Mouse (Mus musculus): ENCODE data around the gene Dhx32. TPM values are rescaled to one million over a fixed set of nuclear protein-coding genes. Genes with fewer than 3 reads are reported as not detected.

Dhx32 gene
- polyA plus RNA-seq, 1 experiment = 20.8 TPM

- no peaks in the 10 kb centered on the region for H3K27me3 ChIP-seq (ENCODE audit: control insufficient read depth, insufficient read depth, low read length)
- no peak overlapping the region for H3K4me3 ChIP-seq (ENCODE audit: control insufficient read depth, insufficient read depth, low read length)
- WGBS = 84% methylated on average over 6 of the region's 6 CpGs
- H3K4me1 ChIP-seq (replicated peaks; ENCODE audit: control insufficient read depth, insufficient read depth, low read length) = peaks cover 2% of the 10 kb centered on the region
- no peak for TF ChIP-seq CTCF (IDR thresholded peaks at IDR 0.05; ENCODE audit: borderline replicate concordance, control insufficient read depth, extremely low read depth, insufficient read depth, low read length, poor library complexity)
- TF ChIP-seq POLR2A (IDR thresholded peaks at IDR 0.05; ENCODE audit: control insufficient read depth, extremely low read depth, insufficient read depth, low read length, poor library complexity) = no peak
- DNase-seq = no peak
- H3K36me3 ChIP-seq (ENCODE audit: control insufficient read depth, insufficient read depth, low read length) = no peaks in the 10 kb centered on the region
- no peak overlapping the region for H3K27ac ChIP-seq (ENCODE audit: control insufficient read depth, insufficient read depth, low read length)
These were observed 943 bp downstream of the Dhx32 start for GRCm38 (mm10) chr7:133781583-133781982.

GRCm38 (mm10) chr7:133776626-133776996 lies 5.9 kb downstream of the Dhx32 start, which contains the start of gene Fank1:
Gene Fank1 (plus strand): TSS chr7:133776861.
- Histone ChIP-seq H3K27ac (ENCODE audit: control insufficient read depth, insufficient read depth, low read length) (no peak within 1 kb of the TSS), H3K4me3 (ENCODE audit: control insufficient read depth, insufficient read depth, low read length) (peak within 1 kb of the TSS; percentile 87), H3K36me3 (ENCODE audit: control insufficient read depth, insufficient read depth, low read length) (no peaks in the 10 kb centered on the region), H3K27me3 (ENCODE audit: control insufficient read depth, insufficient read depth, low read length) (no peaks in the 10 kb centered on the region), H3K4me1 (replicated peaks; ENCODE audit: control insufficient read depth, insufficient read depth, low read length) (peaks cover 7% of the 10 kb centered on the region)
- TF ChIP-seq CTCF (IDR thresholded peaks at IDR 0.05; ENCODE audit: borderline replicate concordance, control insufficient read depth, extremely low read depth, insufficient read depth, low read length, poor library complexity) = no peak
- TF ChIP-seq POLR2A (IDR thresholded peaks at IDR 0.05; ENCODE audit: control insufficient read depth, extremely low read depth, insufficient read depth, low read length, poor library complexity) = peak; percentile 48
- DNase-seq = peak; percentile 89
- WGBS = under 1% methylated on average over 45 of the region's 45 CpGs

DNA sequence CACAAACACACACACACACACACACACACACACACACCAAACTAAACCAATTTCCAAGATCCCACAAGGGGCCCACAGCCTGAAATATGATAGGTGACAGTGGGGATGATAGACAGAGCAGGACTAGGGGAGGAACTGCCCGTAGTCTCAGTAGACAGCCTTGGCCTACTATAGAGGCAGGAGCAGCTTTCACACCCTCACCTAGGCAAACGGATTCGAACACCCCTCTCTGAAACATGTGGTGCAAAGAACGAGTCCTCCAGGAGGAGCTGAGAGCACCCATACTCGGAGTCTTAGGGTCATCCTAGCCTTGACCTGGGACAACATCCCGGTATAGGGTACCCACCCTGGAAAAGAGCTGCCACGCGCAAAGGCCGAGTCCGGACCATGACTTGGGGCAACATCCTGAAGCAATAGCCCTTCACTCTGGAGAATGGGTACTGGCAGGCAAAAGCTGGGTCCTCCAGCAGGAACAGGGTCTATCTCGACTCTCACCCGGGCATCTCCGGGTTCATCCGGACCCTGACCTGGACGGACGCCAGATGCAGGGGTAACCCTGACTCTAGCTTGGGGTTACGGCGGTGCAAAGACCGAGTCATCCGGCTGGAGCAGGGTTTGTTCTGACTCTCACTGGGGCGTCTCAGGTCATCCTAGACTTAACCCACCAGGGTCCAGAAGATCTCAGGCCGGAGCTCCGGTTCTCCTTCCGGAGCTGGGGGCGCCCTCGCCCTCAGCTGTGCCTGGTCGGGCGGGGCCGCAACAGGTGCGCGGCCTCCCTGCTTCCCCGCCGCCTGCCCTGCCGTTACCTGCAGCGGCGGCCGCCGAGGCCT lies 6.5 kb downstream of the Dhx32 start:
- H3K27me3 ChIP-seq (ENCODE audit: control insufficient read depth, insufficient read depth, low read length) = no peaks in the 10 kb centered on the region
- H3K4me3 ChIP-seq (ENCODE audit: control insufficient read depth, insufficient read depth, low read length) = peak overlapping the region; percentile 87
- 7% methylated on average over 37 of the region's 38 CpGs for WGBS
- TF ChIP-seq POLR2A (IDR thresholded peaks at IDR 0.05; ENCODE audit: control insufficient read depth, extremely low read depth, insufficient read depth, low read length, poor library complexity) (no peak; the same call in 1 of the 2 replicates), CTCF (IDR thresholded peaks at IDR 0.05; ENCODE audit: borderline replicate concordance, control insufficient read depth, extremely low read depth, insufficient read depth, low read length, poor library complexity) (peak; percentile 23; the same call in 1 of the 2 replicates)
- no peaks in the 10 kb centered on the region for H3K36me3 ChIP-seq (ENCODE audit: control insufficient read depth, insufficient read depth, low read length)
- DNase-seq = no peak
- H3K4me1 ChIP-seq (replicated peaks; ENCODE audit: control insufficient read depth, insufficient read depth, low read length) = peaks cover 7% of the 10 kb centered on the region
- H3K27ac ChIP-seq (ENCODE audit: control insufficient read depth, insufficient read depth, low read length) = no peak overlapping the region

DNA sequence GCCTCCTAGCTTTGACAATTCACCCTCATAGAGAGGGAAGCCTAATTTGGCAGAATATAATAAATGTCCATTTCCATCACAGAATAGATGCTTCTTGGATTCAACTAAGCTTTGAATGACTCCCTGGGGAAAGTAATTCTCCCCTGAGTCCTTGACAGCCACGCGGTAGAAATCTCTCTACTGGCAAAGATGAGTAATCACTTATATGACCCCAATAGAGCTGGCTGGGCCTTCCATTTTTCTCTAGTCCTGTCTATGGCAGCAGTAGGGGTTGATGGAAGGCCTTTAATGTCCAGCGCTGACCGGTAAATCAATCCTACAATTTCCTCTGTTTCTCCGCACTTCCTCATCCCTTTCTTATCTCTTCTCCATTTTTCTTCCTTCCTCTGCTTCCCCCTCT lies 7.3 kb downstream of the Dhx32 start:
- Histone ChIP-seq H3K27me3 (ENCODE audit: control insufficient read depth, insufficient read depth, low read length) (no peaks in the 10 kb centered on the region), H3K4me3 (ENCODE audit: control insufficient read depth, insufficient read depth, low read length) (no peak overlapping the region), H3K27ac (ENCODE audit: control insufficient read depth, insufficient read depth, low read length) (no peak overlapping the region), H3K4me1 (replicated peaks; ENCODE audit: control insufficient read depth, insufficient read depth, low read length) (peaks cover 7% of the 10 kb centered on the region), H3K36me3 (ENCODE audit: control insufficient read depth, insufficient read depth, low read length) (no peaks in the 10 kb centered on the region)
- TF ChIP-seq POLR2A (IDR thresholded peaks at IDR 0.05; ENCODE audit: control insufficient read depth, extremely low read depth, insufficient read depth, low read length, poor library complexity) (no peak), CTCF (IDR thresholded peaks at IDR 0.05; ENCODE audit: borderline replicate concordance, control insufficient read depth, extremely low read depth, insufficient read depth, low read length, poor library complexity) (no peak)
- WGBS = 92% methylated on average over 5 of the region's 5 CpGs
- no peak for DNase-seq

- Histone ChIP-seq H3K4me3 (ENCODE audit: control insufficient read depth, insufficient read depth, low read length) (no peak overlapping the region), H3K36me3 (ENCODE audit: control insufficient read depth, insufficient read depth, low read length) (no peaks in the 10 kb centered on the region), H3K4me1 (replicated peaks; ENCODE audit: control insufficient read depth, insufficient read depth, low read length) (no peaks in the 10 kb centered on the region), H3K27ac (ENCODE audit: control insufficient read depth, insufficient read depth, low read length) (no peak overlapping the region), H3K27me3 (ENCODE audit: control insufficient read depth, insufficient read depth, low read length) (no peaks in the 10 kb centered on the region)
- TF ChIP-seq POLR2A (IDR thresholded peaks at IDR 0.05; ENCODE audit: control insufficient read depth, extremely low read depth, insufficient read depth, low read length, poor library complexity) = no peak
- TF ChIP-seq CTCF (IDR thresholded peaks at IDR 0.05; ENCODE audit: borderline replicate concordance, control insufficient read depth, extremely low read depth, insufficient read depth, low read length, poor library complexity) = no peak
- DNase-seq = no peak
- 94% methylated on average over 5 of the region's 5 CpGs for WGBS
These were observed 14.0 kb downstream of the Dhx32 start for GRCm38 (mm10) chr7:133768517-133768916.

DNA sequence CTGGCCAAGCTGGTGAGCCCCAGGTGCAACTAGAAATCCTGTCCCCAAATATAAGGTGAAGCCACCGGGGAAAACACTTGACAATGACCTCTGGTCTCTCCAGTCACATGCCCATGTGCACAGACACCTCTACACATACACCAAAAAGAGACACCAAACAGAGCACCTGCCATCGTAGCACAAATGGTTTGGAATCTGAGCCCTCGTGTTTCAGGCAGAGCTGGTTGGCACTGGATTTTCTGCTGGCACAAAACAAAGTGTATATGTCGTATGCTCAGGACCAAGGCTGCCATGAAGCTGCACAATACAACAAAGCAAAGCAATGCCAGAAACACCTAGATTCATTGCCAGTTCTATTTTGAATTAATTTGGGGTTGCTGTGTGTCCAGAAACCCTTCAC lies 14.5 kb downstream of the Dhx32 start:
- DNase-seq = no peak
- no peak overlapping the region for H3K27ac ChIP-seq (ENCODE audit: control insufficient read depth, insufficient read depth, low read length)
- 93% methylated on average over 4 of the region's 4 CpGs for WGBS
- no peaks in the 10 kb centered on the region for H3K36me3 ChIP-seq (ENCODE audit: control insufficient read depth, insufficient read depth, low read length)
- no peak overlapping the region for H3K4me3 ChIP-seq (ENCODE audit: control insufficient read depth, insufficient read depth, low read length)
- no peaks in the 10 kb centered on the region for H3K4me1 ChIP-seq (replicated peaks; ENCODE audit: control insufficient read depth, insufficient read depth, low read length)
- TF ChIP-seq CTCF (IDR thresholded peaks at IDR 0.05; ENCODE audit: borderline replicate concordance, control insufficient read depth, extremely low read depth, insufficient read depth, low read length, poor library complexity) (no peak), POLR2A (IDR thresholded peaks at IDR 0.05; ENCODE audit: control insufficient read depth, extremely low read depth, insufficient read depth, low read length, poor library complexity) (no peak)
- H3K27me3 ChIP-seq (ENCODE audit: control insufficient read depth, insufficient read depth, low read length) = no peaks in the 10 kb centered on the region

Data from thymus, adult 2 months (tissue).